Mouse (Mus musculus): ENCODE data around the gene Ubac2.

- TF ChIP-seq POLR2A (IDR thresholded peaks at IDR 0.05; ENCODE audit: borderline replicate concordance, control insufficient read depth, low read depth, low read length) (no peak), CTCF (IDR thresholded peaks at IDR 0.05; ENCODE audit: control insufficient read depth, insufficient read depth, low read length) (no peak)
These were observed 111.4 kb downstream of the Ubac2 start for GRCm38 (mm10) chr14:121989869-121990268.

Measured in bone marrow, adult 2 months (tissue).